Mouse (Mus musculus): Measurements from ENCODE around the gene Ckm.

Gene Ckm

GRCm38 (mm10) chr7:19404476-19404875, at the start of gene Ckm:
Gene Ckm, plus strand, starts transcription at chr7:19404776.
- no peaks in the 10 kb centered on the region for H3K36me3 ChIP-seq (ENCODE audit: control insufficient read depth, insufficient read depth, low read length, poor library complexity, severe bottlenecking)
- no peaks in the 10 kb centered on the region; the same call in 1 of the 2 replicates for H3K27me3 ChIP-seq (ENCODE audit: control insufficient read depth, insufficient read depth, low read length, poor library complexity, severe bottlenecking)
- no peak for DNase-seq (ENCODE audit: low read depth, low spot score)

DNA sequence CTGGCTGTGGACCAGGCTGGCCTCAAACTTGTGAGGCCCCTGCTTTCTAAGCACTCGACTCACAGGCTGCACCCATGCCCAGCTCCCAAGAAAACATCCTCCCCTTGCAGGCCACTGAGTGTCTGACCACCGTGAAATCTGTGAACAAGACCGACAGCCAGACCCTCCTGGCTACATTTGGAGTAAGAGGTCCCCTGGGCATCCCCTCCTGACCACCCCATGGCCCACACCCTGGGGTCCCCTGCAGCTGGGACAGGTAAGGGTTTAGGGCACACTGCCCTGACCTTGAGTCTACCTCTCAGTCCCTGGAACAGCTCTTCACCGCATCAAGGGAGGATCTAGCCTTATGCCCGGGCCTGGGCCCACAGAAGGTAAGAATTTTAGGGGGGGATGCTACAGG, 49.6 kb upstream of the Ckm start:
- Histone ChIP-seq H3K27me3 (ENCODE audit: control insufficient read depth, insufficient read depth, low read length, poor library complexity, severe bottlenecking) (no peaks in the 10 kb centered on the region), H3K36me3 (ENCODE audit: control insufficient read depth, insufficient read depth, low read length, poor library complexity, severe bottlenecking) (peaks cover 3% of the 10 kb centered on the region)
- DNase-seq (ENCODE audit: low read depth, low spot score): no peak

- peaks cover 2% of the 10 kb centered on the region for H3K36me3 ChIP-seq (ENCODE audit: control insufficient read depth, insufficient read depth, low read length, poor library complexity, severe bottlenecking)
- H3K27me3 ChIP-seq (ENCODE audit: control insufficient read depth, insufficient read depth, low read length, poor library complexity, severe bottlenecking): no peaks in the 10 kb centered on the region
- no peak for DNase-seq (ENCODE audit: low read depth, low spot score)
Measured at GRCm38 (mm10) chr7:19356311-19356710, 48.3 kb upstream of the Ckm start.

GRCm38 (mm10) chr7:19357381-19358375, 46.9 kb upstream of the Ckm start:
- no peak for DNase-seq (ENCODE audit: low read depth, low spot score)
- no peaks in the 10 kb centered on the region for H3K27me3 ChIP-seq (ENCODE audit: control insufficient read depth, insufficient read depth, low read length, poor library complexity, severe bottlenecking)
- peaks cover 2% of the 10 kb centered on the region; the same call in 1 of the 2 replicates for H3K36me3 ChIP-seq (ENCODE audit: control insufficient read depth, insufficient read depth, low read length, poor library complexity, severe bottlenecking)

DNA sequence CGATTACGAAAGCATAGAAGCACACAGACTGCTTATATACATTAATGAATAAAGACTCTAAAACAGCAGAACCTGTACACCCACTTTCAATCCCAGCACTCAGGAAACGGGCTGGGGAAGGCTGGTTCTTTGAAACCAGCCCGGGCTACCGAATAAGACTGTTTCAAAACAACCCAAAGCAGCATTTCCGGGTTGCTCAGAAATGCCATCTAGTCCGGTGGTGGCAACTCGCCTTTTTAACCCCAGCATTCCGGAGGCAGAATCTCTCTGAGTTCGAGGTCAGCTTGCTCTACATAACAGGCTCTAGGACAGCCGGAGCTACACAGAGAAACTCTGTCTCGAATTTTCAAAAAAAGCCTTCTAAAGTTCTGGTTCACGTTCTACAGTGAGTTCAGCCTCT, 45.9 kb upstream of the Ckm start:
- Histone ChIP-seq H3K27me3 (ENCODE audit: control insufficient read depth, insufficient read depth, low read length, poor library complexity, severe bottlenecking) (no peaks in the 10 kb centered on the region), H3K36me3 (ENCODE audit: control insufficient read depth, insufficient read depth, low read length, poor library complexity, severe bottlenecking) (no peaks in the 10 kb centered on the region)
- DNase-seq (ENCODE audit: low read depth, low spot score): no peak

- Histone ChIP-seq H3K36me3 (ENCODE audit: control insufficient read depth, insufficient read depth, low read length, poor library complexity, severe bottlenecking) (no peaks in the 10 kb centered on the region), H3K27me3 (ENCODE audit: control insufficient read depth, insufficient read depth, low read length, poor library complexity, severe bottlenecking) (no peaks in the 10 kb centered on the region)
- peak; percentile 89 for DNase-seq (ENCODE audit: low read depth, low spot score)
Measured at GRCm38 (mm10) chr7:19359299-19359891, 45.2 kb upstream of the Ckm start, which contains the start of the genes Cd3eap and Ppp1r13l. Gene Cd3eap, minus strand, starts transcription at chr7:19359483. Gene Ppp1r13l, plus strand, starts transcription at chr7:19359749.

GRCm38 (mm10) chr7:19359892-19360641, 44.5 kb upstream of the Ckm start:
- peak; percentile 23 for DNase-seq (ENCODE audit: low read depth, low spot score)
- Histone ChIP-seq H3K36me3 (ENCODE audit: control insufficient read depth, insufficient read depth, low read length, poor library complexity, severe bottlenecking) (no peaks in the 10 kb centered on the region), H3K27me3 (ENCODE audit: control insufficient read depth, insufficient read depth, low read length, poor library complexity, severe bottlenecking) (no peaks in the 10 kb centered on the region)

GRCm38 (mm10) chr7:19360944-19361343, 43.6 kb upstream of the Ckm start:
- peak; percentile 60 for DNase-seq (ENCODE audit: low read depth, low spot score)
- Histone ChIP-seq H3K27me3 (ENCODE audit: control insufficient read depth, insufficient read depth, low read length, poor library complexity, severe bottlenecking) (no peaks in the 10 kb centered on the region), H3K36me3 (ENCODE audit: control insufficient read depth, insufficient read depth, low read length, poor library complexity, severe bottlenecking) (no peaks in the 10 kb centered on the region)

DNA sequence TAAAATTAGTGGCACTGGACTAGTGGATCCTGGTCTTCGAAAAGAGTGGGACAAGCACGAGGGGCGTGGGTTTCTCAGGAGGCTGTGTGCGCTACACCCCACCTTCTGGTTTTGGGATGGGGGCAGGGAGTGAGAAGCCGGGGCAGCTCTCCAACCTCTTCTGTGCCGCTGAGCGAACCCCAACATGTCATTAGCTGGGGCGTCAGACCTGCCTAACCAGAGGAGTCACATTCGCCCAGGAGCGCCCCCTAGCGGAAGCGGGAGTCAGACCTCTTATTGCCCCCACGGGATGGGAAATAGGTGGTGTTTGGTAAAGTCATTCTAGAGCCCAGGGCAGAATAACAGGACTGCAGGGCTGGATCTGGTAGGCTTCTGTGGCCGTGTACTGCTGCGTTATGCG, 42.9 kb upstream of the Ckm start:
- no peaks in the 10 kb centered on the region for H3K36me3 ChIP-seq (ENCODE audit: control insufficient read depth, insufficient read depth, low read length, poor library complexity, severe bottlenecking)
- no peaks in the 10 kb centered on the region for H3K27me3 ChIP-seq (ENCODE audit: control insufficient read depth, insufficient read depth, low read length, poor library complexity, severe bottlenecking)
- peak; percentile 91 for DNase-seq (ENCODE audit: low read depth, low spot score)

- Histone ChIP-seq H3K27me3 (ENCODE audit: control insufficient read depth, insufficient read depth, low read length, poor library complexity, severe bottlenecking) (no peaks in the 10 kb centered on the region), H3K36me3 (ENCODE audit: control insufficient read depth, insufficient read depth, low read length, poor library complexity, severe bottlenecking) (no peaks in the 10 kb centered on the region)
- no peak for DNase-seq (ENCODE audit: low read depth, low spot score)
Measured at GRCm38 (mm10) chr7:19362276-19362675, 42.3 kb upstream of the Ckm start.

DNA sequence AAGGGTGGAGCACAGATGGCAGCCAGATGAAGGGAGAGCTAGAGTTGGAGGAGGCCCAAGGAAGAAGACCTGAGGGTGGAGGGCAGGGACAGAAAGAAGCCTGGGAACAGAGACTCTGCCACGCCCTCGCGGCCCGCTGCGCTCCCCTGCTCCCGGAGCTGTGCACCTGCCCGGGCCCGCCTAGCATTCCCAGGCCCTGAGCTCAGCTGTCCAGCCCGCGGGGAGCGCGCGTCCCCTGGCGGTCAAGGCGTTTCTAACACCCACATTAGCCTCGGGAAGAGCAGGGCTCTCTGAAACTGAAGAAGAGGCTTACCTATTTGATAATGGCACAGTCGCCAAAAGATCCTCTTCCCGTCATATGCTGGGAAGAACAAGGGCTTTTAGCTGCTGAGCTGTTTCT, 40.7 kb upstream of the Ckm start:
- Histone ChIP-seq H3K36me3 (ENCODE audit: control insufficient read depth, insufficient read depth, low read length, poor library complexity, severe bottlenecking) (no peaks in the 10 kb centered on the region), H3K27me3 (ENCODE audit: control insufficient read depth, insufficient read depth, low read length, poor library complexity, severe bottlenecking) (no peaks in the 10 kb centered on the region)
- peak; percentile 80 for DNase-seq (ENCODE audit: low read depth, low spot score)

GRCm38 (mm10) chr7:19365376-19365775, 39.2 kb upstream of the Ckm start:
- Histone ChIP-seq H3K36me3 (ENCODE audit: control insufficient read depth, insufficient read depth, low read length, poor library complexity, severe bottlenecking) (no peaks in the 10 kb centered on the region), H3K27me3 (ENCODE audit: control insufficient read depth, insufficient read depth, low read length, poor library complexity, severe bottlenecking) (no peaks in the 10 kb centered on the region)
- DNase-seq (ENCODE audit: low read depth, low spot score): no peak

DNA sequence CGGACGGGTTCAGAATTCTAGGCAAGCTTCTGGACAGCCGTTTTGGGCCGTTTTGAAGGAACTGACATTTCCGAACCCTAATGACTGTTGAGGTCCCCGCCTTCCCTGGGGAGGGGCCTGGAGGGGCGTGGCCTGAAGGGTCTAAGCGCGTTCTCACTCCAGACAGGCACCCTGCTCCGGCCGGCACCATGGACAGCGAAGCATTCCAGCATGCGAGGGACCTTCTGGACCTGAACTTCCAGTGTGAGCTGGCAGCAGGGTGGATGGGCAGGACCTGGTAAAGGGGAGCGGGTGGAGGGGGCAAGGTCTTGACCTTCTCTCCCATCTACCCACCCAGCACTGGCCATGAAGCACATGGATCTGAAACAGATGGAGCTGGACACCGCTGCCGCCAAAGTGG, 36.2 kb upstream of the Ckm start:
- no peaks in the 10 kb centered on the region for H3K27me3 ChIP-seq (ENCODE audit: control insufficient read depth, insufficient read depth, low read length, poor library complexity, severe bottlenecking)
- no peak for DNase-seq (ENCODE audit: low read depth, low spot score)
- H3K36me3 ChIP-seq (ENCODE audit: control insufficient read depth, insufficient read depth, low read length, poor library complexity, severe bottlenecking): no peaks in the 10 kb centered on the region

DNA sequence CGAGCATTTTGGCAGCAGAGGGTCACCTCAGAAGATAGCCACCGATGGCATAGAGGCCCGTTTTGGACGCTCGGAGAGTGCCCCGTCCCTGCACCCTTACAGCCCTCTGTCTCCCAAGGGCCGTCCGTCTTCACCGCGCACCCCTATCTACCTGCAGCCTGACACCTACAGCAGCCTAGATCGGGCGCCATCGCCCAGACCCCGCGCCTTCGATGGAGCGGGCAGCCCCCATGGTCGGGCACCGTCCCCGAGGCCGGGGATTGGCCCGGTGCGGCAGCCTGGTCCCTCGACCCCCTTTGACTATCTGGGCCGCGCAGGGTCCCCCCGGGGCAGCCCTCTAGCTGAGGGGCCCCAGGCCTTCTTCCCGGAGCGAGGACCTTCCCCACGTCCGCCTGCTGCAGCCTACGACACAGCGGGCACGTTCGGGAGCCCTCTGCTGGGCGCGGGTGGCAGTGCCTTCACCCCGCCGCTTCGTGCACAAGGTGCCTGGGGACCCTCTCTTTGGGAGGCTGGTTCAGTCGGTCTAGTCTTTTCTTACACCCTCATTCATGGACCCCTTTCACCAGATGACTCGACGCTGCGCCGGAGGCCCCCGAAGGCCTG, 34.7 kb upstream of the Ckm start:
- Histone ChIP-seq H3K36me3 (ENCODE audit: control insufficient read depth, insufficient read depth, low read length, poor library complexity, severe bottlenecking) (no peaks in the 10 kb centered on the region), H3K27me3 (ENCODE audit: control insufficient read depth, insufficient read depth, low read length, poor library complexity, severe bottlenecking) (no peaks in the 10 kb centered on the region)
- DNase-seq (ENCODE audit: low read depth, low spot score): peak; percentile 72
